In genomic region chr6:136427240-136427639, GRCm38 (mm10) we compare ENCODE assay signal across 19 mouse cellular contexts. TPM values are rescaled to one million over a fixed set of nuclear protein-coding genes. Genes with fewer than 3 reads are reported as not detected.
DNase-seq lines count a peak whose midpoint lies in the region; ATAC-seq and TF ChIP-seq lines count a peak whose summit lies in the region.
"Had no signal": no experiment of that assay in that cellular context is flagged by ENCODE, and none has a peak within 500 bp of the region (broad histone marks: within the 10 kb centered on the region; RNA-seq: fewer than 3 reads in every experiment).

No protein-coding gene starts in this region.

- no peak; the same call in 1 of the 2 replicates for ATAC-seq in limb, embryonic 14.5 days (ENCODE audit: low FRiP score, low read depth)
- no peak for ATAC-seq in limb, embryonic 15.5 days (ENCODE audit: insufficient number of reproducible peaks, low FRiP score, low TSS enrichment, low read depth)
- peak; percentile 86 for ATAC-seq in stomach, postnatal 0 days (ENCODE audit: low FRiP score, low TSS enrichment)
- ATAC-seq in forebrain, embryonic 15.5 days (replicated peaks), result no peak
- no peak for ATAC-seq in neural tube, embryonic 15.5 days (ENCODE audit: low FRiP score)
- ATAC-seq: forebrain, embryonic 14.5 days; inflammation-experienced regulatory T-cells, adult 6 months; liver, embryonic 12.5 days had no signal

- no peak overlapping the region for H3K4me3 ChIP-seq in limb, embryonic 14.5 days (replicated peaks; ENCODE audit: low read length)
- H3K4me3 ChIP-seq in limb, embryonic 10.5 days, result no peak overlapping the region
- H3K4me3 ChIP-seq in limb, embryonic 15.5 days, result no peak overlapping the region
- no peak overlapping the region for H3K4me3 ChIP-seq in stomach, postnatal 0 days (ENCODE audit: low read depth, low read length)
- no peak overlapping the region for H3K4me3 ChIP-seq in forebrain, embryonic 15.5 days
- no peak overlapping the region for H3K4me3 ChIP-seq in neural tube, embryonic 15.5 days (replicated peaks)
- H3K4me3 ChIP-seq: heart, embryonic 13.5 days; liver, embryonic 12.5 days; myocyte had no signal

- no peak for TF ChIP-seq CTCF in stomach, postnatal 0 days (IDR thresholded peaks at IDR 0.05; ENCODE audit: low read depth)

- no peak overlapping the region for H3K9ac ChIP-seq in limb, embryonic 14.5 days (ENCODE audit: low read depth, low read length, severe bottlenecking)
- H3K9ac ChIP-seq in limb, embryonic 15.5 days, result no peak overlapping the region
- no peak overlapping the region for H3K9ac ChIP-seq in stomach, postnatal 0 days (ENCODE audit: low read length)
- no peak overlapping the region for H3K9ac ChIP-seq in forebrain, embryonic 15.5 days (replicated peaks)
- H3K9ac ChIP-seq in neural tube, embryonic 15.5 days (replicated peaks), result no peak overlapping the region
- H3K9ac ChIP-seq: heart, embryonic 13.5 days; liver, embryonic 12.5 days had no signal

- H3K4me2 ChIP-seq in limb, embryonic 14.5 days (replicated peaks; ENCODE audit: low read depth, low read length, severe bottlenecking), result no peak overlapping the region
- H3K4me2 ChIP-seq in limb, embryonic 15.5 days, result no peak overlapping the region
- H3K4me2 ChIP-seq in stomach, postnatal 0 days (replicated peaks; ENCODE audit: low read depth), result no peak overlapping the region
- H3K4me2 ChIP-seq in forebrain, embryonic 15.5 days (replicated peaks), result no peak overlapping the region
- H3K4me2 ChIP-seq in neural tube, embryonic 15.5 days, result no peak overlapping the region
- H3K4me2 ChIP-seq: heart, embryonic 13.5 days; liver, embryonic 12.5 days had no signal

- no peaks in the 10 kb centered on the region for H3K27me3 ChIP-seq in limb, embryonic 14.5 days (ENCODE audit: control insufficient read depth, insufficient read depth, low read length)
- H3K27me3 ChIP-seq in limb, embryonic 10.5 days (ENCODE audit: low read depth, poor library complexity, severe bottlenecking), result no peaks in the 10 kb centered on the region
- no peaks in the 10 kb centered on the region for H3K27me3 ChIP-seq in limb, embryonic 15.5 days
- no peaks in the 10 kb centered on the region for H3K27me3 ChIP-seq in stomach, postnatal 0 days (ENCODE audit: control insufficient read depth, insufficient read depth, low read length)
- no peaks in the 10 kb centered on the region for H3K27me3 ChIP-seq in forebrain, embryonic 15.5 days
- no peaks in the 10 kb centered on the region for H3K27me3 ChIP-seq in neural tube, embryonic 15.5 days (replicated peaks)
- H3K27me3 ChIP-seq: heart, embryonic 13.5 days; liver, embryonic 12.5 days had no signal

- 75% methylated on average over 6 of the region's 6 CpGs for WGBS in limb, embryonic 14.5 days
- 91% methylated on average over 6 of the region's 6 CpGs for WGBS in limb, embryonic 10.5 days
- WGBS in limb, embryonic 15.5 days, result 56% methylated on average over 6 of the region's 6 CpGs
- WGBS in stomach, postnatal 0 days, result 30% methylated on average over 6 of the region's 6 CpGs
- WGBS in forebrain, embryonic 15.5 days, result 89% methylated on average over 6 of the region's 6 CpGs
- WGBS in neural tube, embryonic 15.5 days, result 92% methylated on average over 6 of the region's 6 CpGs

- H3K27ac ChIP-seq in limb, embryonic 14.5 days (replicated peaks; ENCODE audit: low read depth, low read length), result no peak overlapping the region
- no peak overlapping the region for H3K27ac ChIP-seq in limb, embryonic 10.5 days
- peak overlapping the region; percentile 34; the same call in 1 of the 2 replicates for H3K27ac ChIP-seq in limb, embryonic 15.5 days
- peak overlapping the region; percentile 78 for H3K27ac ChIP-seq in stomach, postnatal 0 days (replicated peaks)
- H3K27ac ChIP-seq in forebrain, embryonic 15.5 days (replicated peaks), result no peak overlapping the region
- H3K27ac ChIP-seq in neural tube, embryonic 15.5 days (replicated peaks), result no peak overlapping the region
- H3K27ac ChIP-seq: heart, embryonic 13.5 days; liver, embryonic 12.5 days had no signal

- DNase-seq in limb, embryonic 14.5 days (ENCODE audit: low spot score), result peak; percentile 61
- no peak for DNase-seq in limb, embryonic 10.5 days (ENCODE audit: low spot score)
- peak; percentile 18 for DNase-seq in lung, postnatal 14 days
- peak; percentile 86 for DNase-seq in stomach, postnatal 0 days (ENCODE audit: low spot score)
- DNase-seq: cerebellum, adult 8-10 months; layer of hippocampus, postnatal 36 days; midbrain, embryonic 14.5 days; thymus, postnatal 36 days had no signal

- 0 out of 2 replicates have a peak, but pooled peaks cover 6% of the 10 kb centered on the region for H3K4me1 ChIP-seq in limb, embryonic 14.5 days (ENCODE audit: control insufficient read depth, insufficient read depth, low read length)
- H3K4me1 ChIP-seq in limb, embryonic 10.5 days, result no peaks in the 10 kb centered on the region
- 0 out of 2 replicates have a peak, but pooled peaks cover under 1% of the 10 kb centered on the region for H3K4me1 ChIP-seq in limb, embryonic 15.5 days
- H3K4me1 ChIP-seq in stomach, postnatal 0 days (replicated peaks; ENCODE audit: control insufficient read depth, insufficient read depth), result no peaks in the 10 kb centered on the region
- peaks cover 7% of the 10 kb centered on the region; the same call in 1 of the 2 replicates for H3K4me1 ChIP-seq in forebrain, embryonic 15.5 days
- no peaks in the 10 kb centered on the region for H3K4me1 ChIP-seq in neural tube, embryonic 15.5 days

- no peaks in the 10 kb centered on the region for H3K9me3 ChIP-seq in limb, embryonic 14.5 days (ENCODE audit: control insufficient read depth, low read length)
- no peaks in the 10 kb centered on the region for H3K9me3 ChIP-seq in limb, embryonic 10.5 days (replicated peaks)
- no peaks in the 10 kb centered on the region for H3K9me3 ChIP-seq in limb, embryonic 15.5 days
- H3K9me3 ChIP-seq in stomach, postnatal 0 days (ENCODE audit: control insufficient read depth, low read length), result no peaks in the 10 kb centered on the region
- no peaks in the 10 kb centered on the region for H3K9me3 ChIP-seq in forebrain, embryonic 15.5 days
- H3K9me3 ChIP-seq in neural tube, embryonic 15.5 days (replicated peaks), result no peaks in the 10 kb centered on the region
- H3K9me3 ChIP-seq: heart, embryonic 13.5 days; liver, embryonic 12.5 days had no signal

- TF ChIP-seq POLR2A in limb, embryonic 14.5 days (IDR thresholded peaks at IDR 0.05; ENCODE audit: borderline replicate concordance, extremely low read depth, insufficient read depth, insufficient read length), result no peak

- TF ChIP-seq EP300 in stomach, postnatal 0 days (optimal IDR thresholded peaks at IDR 0.05), result no peak

- H3K36me3 ChIP-seq in limb, embryonic 14.5 days (ENCODE audit: control insufficient read depth, insufficient read depth, low read length), result no peaks in the 10 kb centered on the region
- no peaks in the 10 kb centered on the region for H3K36me3 ChIP-seq in limb, embryonic 10.5 days
- no peaks in the 10 kb centered on the region for H3K36me3 ChIP-seq in limb, embryonic 15.5 days
- no peaks in the 10 kb centered on the region for H3K36me3 ChIP-seq in stomach, postnatal 0 days (ENCODE audit: control insufficient read depth, insufficient read depth, low read length)
- no peaks in the 10 kb centered on the region for H3K36me3 ChIP-seq in forebrain, embryonic 15.5 days
- no peaks in the 10 kb centered on the region for H3K36me3 ChIP-seq in neural tube, embryonic 15.5 days
- H3K36me3 ChIP-seq: heart, embryonic 13.5 days; liver, embryonic 12.5 days had no signal

RNA-seq across cellular contexts. Expression of gene E330021D16Rik, which starts 11.9 kb away (rescaled TPM):
- polyA plus RNA-seq in limb, embryonic 14.5 days (2012; rRNA removed), result 0.08 TPM in 1 of 2 replicates, not detected in the other
- polyA plus RNA-seq in limb, embryonic 14.5 days (2014; fragmentation: Nextera tagmentation; extraction: Ambion mirVana), result not detected in 2 replicates
- polyA plus RNA-seq in limb, embryonic 10.5 days (2016; fragmentation: Nextera tagmentation; extraction: Ambion mirVana), result not detected in 2 replicates
- not detected in 2 replicates for polyA plus RNA-seq in limb, embryonic 15.5 days (2015; fragmentation: Nextera tagmentation; extraction: Ambion mirVana)
- 0.05 TPM in 1 of 2 replicates, not detected in the other for polyA plus RNA-seq in stomach, postnatal 0 days (2015; fragmentation: Nextera tagmentation; extraction: Ambion mirVana)
- polyA plus RNA-seq in forebrain, embryonic 15.5 days (2015; fragmentation: Nextera tagmentation; extraction: Ambion mirVana), result not detected in 2 replicates
- 0.13 TPM in 1 of 2 replicates, not detected in the other for polyA plus RNA-seq in neural tube, embryonic 15.5 days (2015; fragmentation: Nextera tagmentation; extraction: Ambion mirVana)
- polyA plus RNA-seq: C2C12; forebrain, embryonic 14.5 days; gonadal fat pad, adult 2 months; heart, embryonic 13.5 days; large intestine, adult 2 months; liver, embryonic 12.5 days; midbrain, embryonic 14.5 days; myocyte had no signal

Comparison
In these comparisons a context has a peak if more than half of its experiments do, and no peak if none do; other contexts are left out.
1. H3K27ac ChIP-seq: peak in limb, embryonic 15.5 days (single experiment) and stomach, postnatal 0 days (single experiment); none in limb, embryonic 14.5 days (single experiment), limb, embryonic 10.5 days (single experiment), forebrain, embryonic 15.5 days (single experiment) and neural tube, embryonic 15.5 days (single experiment).